Mouse (Mus musculus) gastrocnemius, adult 18-20 months (tissue): ENCODE data around the gene Lrrc30. TPM values are rescaled to one million over a fixed set of nuclear protein-coding genes. Genes with fewer than 3 reads are reported as not detected.

ENCODE experiments used
- DNase-seq: peaks from one replicate; pipeline ENCODE4 v3.0.0; 2021; ENCODE audit warnings: low spot score
- long read RNA-seq, 2 experiments: library from polyadenylated mRNA; stranded (forward); transcript quantifications; one replicate each; pipeline ENCODE4 v2.0.0; 2021
- total RNA-seq, 2 experiments: library from RNA; stranded (reverse); gene quantifications; 2 replicates each; pipeline ENCODE4 v1.2.3; 2021

The Lrrc30 gene
- 100 to 1,000 TPM; 114 to 164 TPM for total RNA-seq
- long read RNA-seq, experiment 1, transcript Lrrc30-201 (1 exons, 1,760 nt) = major isoform, 209 of 210 reads
- long read RNA-seq, experiment 1, partial matches to known transcripts = 0 of 210 reads
- long read RNA-seq, experiment 1, other reads (novel, unspliced or antisense) = 1 of 210 reads
- long read RNA-seq, experiment 2, transcript Lrrc30-201 (1 exons, 1,760 nt) = major isoform, 102 of 111 reads
- long read RNA-seq, experiment 2, partial matches to known transcripts = 0 of 111 reads
- long read RNA-seq, experiment 2, other reads (novel, unspliced or antisense) = 9 of 111 reads

DNA sequence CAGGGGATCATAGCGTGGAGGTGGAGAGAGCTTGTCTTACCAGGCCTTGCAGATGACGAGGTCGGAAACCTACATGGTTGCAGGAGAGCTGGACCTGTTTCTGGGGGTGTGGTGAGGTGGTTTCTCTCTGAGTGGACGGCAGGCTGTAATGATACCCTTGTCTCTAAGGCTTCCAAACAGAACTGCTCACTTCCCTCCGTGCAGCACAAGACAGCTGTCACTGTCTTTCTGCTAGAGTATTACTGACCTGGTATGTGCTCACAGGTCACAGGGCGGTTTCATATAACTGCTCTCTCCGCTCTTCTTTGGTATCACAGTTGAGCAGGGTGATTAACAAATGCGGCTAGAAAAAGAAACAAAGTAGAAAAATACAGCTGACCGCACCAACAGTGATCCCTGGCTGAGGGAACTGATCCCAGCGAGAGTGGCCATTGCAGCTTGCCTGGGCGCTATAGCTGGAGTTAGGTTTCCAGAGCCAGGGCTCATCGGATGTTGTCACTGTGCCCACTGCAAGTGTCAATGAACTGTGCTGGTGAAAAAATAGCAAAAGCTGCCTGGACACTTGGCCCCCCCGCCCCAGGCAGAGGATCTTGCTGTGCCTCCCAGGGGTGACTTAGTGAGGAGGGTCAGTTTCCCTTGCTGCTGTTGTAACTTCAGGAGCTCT is at the start of gene Lrrc30:
Gene Lrrc30, minus strand, starts transcription at position 48 of the 664 bp plus-strand sequence.
- peak; percentile 90 for DNase-seq

GRCm38 (mm10) chr17:67681084-67681483 is 48.6 kb upstream of the Lrrc30 start:
- no peak for DNase-seq

GRCm38 (mm10) chr17:67678576-67678975 is 46.1 kb upstream of the Lrrc30 start:
- DNase-seq = no peak

DNA sequence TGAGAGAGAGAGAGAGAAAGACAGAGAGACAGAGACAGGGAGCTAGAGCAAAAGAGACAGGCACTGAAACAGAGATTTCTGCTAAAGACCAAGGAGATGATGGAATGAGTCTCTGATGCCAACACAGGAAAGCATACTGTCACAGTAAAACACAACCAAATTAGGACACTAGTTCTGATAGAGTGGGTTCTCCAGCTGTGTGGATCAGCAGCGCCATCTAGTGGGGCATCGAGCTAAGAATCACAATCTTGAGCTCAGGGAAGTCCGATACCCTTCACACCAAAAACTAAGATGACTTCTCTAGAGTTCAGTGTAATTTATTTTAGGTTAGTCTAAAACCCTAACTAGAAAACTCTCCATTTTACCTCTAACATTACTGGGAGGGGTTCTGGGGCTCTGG is 35.5 kb upstream of the Lrrc30 start:
- DNase-seq = peak; percentile 58

GRCm38 (mm10) chr17:67666981-67667380 is 34.5 kb upstream of the Lrrc30 start:
- DNase-seq = no peak

DNA sequence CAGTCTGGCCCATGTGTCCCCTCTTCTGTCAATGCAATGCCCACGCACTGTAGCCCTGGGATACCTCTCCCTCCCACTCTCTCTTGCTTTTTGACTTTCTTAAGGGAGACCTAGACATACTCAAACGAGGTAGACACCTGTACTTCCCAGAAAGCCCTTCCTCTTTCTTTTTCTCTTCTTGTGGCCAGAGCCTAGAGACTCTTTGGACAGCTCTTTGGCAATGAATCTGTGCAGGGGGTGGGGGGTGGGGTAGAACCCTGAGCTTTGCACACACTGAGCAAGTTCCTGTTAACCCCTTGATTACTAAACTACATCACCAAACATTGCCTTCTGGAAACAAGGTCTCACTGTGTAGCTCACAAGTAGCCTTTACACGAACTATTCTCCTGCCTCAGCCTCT is 31.8 kb upstream of the Lrrc30 start:
- DNase-seq = no peak

DNA sequence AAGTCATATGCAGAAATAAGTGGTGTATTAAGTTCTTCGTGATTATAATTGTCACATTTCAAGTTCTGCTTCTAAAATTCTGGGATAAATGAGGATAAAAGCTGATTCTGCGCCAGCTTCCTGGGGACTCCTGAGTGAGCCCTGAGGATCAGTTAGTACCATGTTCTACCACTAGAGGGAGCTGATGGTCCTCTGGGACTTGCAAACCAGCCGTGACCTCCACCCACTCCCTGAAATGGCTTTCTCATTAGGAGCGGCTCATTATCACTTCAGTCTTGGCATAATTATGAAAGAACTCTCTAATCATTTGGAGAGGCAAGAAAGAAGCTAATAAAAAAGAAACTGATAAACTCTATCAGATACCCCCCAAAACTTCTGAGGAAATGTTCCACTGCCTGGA is 19.0 kb upstream of the Lrrc30 start:
- peak; percentile 82 for DNase-seq

- DNase-seq = peak; percentile 70
These were observed 9.1 kb upstream of the Lrrc30 start for GRCm38 (mm10) chr17:67641627-67642026.

GRCm38 (mm10) chr17:67638119-67638810 is 5.7 kb upstream of the Lrrc30 start:
- peak; percentile 85 for DNase-seq

GRCm38 (mm10) chr17:67636951-67637350 is 4.4 kb upstream of the Lrrc30 start:
- DNase-seq = no peak

GRCm38 (mm10) chr17:67636304-67636703 is 3.8 kb upstream of the Lrrc30 start:
- no peak for DNase-seq

- peak; percentile 26 for DNase-seq
These were observed 2.8 kb downstream of the Lrrc30 start for GRCm38 (mm10) chr17:67629746-67630145.

DNA sequence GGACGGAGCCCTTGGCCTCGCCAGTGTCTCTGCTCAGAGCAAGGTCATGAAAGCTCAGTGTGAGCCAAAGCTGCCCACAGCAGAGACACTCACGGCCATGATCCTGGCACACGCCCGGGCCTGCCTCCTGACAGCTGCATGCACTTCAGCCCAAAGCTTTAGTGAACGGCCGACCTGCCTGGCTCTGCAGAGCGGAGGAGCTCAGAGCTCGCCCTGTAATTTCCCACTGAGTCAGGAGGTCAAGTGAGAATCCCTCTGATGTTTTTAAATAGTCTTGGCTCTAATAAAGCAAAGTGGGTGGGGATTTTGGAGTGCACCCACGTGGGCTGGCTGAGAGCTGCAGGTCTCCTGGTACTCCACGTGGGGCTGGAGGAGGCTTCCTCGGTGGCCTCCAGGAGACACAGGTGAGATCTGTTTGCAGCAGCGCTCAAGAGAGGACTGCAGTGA is 3.3 kb downstream of the Lrrc30 start:
- peak; percentile 88 for DNase-seq

DNA sequence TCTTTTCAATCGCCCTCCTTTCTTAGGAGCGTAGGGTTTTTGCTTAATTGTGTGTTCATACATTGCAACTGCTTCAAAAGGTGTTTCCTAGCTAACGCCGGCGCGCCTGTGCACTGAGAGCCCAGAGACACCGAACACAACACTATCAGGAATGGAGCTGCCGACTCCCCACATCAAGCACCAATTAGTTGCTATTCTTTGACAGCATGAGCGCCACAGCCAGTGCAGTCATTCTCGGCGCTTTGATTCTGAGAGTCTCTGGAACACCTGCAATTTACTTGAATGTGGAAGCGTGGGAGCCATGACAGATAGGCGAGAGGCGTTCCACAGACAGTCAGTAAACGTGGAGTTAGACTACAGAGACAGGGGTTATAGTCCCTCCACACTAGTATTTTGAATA is 4.0 kb downstream of the Lrrc30 start:
- peak; percentile 11 for DNase-seq

- DNase-seq = peak; percentile 77
These were observed 7.1 kb downstream of the Lrrc30 start for GRCm38 (mm10) chr17:67625431-67625830.

GRCm38 (mm10) chr17:67619001-67619400 is 13.5 kb downstream of the Lrrc30 start:
- DNase-seq = no peak

DNA sequence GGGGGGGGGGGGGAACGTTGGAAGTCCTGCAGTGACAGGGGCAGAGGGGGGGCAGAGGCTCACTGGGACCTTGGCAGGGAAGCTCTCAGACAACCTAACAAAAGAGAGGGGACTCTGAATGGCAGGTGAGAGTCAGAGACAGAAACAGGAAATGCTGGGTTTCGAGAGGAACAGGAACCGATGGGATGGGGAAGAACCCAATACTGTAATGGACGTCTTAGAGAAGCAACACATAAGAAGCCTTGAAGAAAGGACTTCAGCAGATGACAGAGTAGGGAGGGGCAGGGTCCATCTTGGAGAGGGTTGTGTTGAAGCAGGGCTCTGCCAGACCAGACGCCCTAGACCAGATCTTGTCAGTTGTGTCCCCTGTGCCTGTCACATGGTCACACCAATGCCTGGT is 18.1 kb downstream of the Lrrc30 start:
- no peak for DNase-seq

GRCm38 (mm10) chr17:67612576-67612975 is 19.9 kb downstream of the Lrrc30 start:
- no peak for DNase-seq

- no peak for DNase-seq
These were observed 20.4 kb downstream of the Lrrc30 start for GRCm38 (mm10) chr17:67612151-67612550.

DNA sequence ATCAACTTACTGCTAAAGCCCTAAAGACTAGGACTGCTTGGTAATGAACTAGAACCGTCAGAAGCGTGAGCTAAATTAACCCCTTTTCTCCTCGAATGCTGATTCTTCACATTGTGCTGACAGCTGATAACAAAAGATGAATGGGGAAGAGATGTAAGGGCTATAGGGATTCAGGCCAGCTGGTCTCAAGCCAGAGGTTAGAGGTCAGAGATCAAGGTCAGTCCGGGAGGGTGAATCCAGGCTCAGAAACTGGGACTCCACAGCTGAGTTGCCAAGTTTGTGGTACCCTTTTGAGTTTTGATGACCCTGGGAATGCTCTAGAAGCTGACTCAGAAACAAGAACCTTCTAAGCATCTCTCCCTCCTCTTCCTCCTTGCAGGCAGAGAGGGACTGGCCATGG is 28.1 kb downstream of the Lrrc30 start:
- DNase-seq = no peak

GRCm38 (mm10) chr17:67602556-67602955 is 30.0 kb downstream of the Lrrc30 start:
- no peak for DNase-seq

- DNase-seq = peak; percentile 79
These were observed 47.5 kb downstream of the Lrrc30 start for GRCm38 (mm10) chr17:67584937-67585579.
